Mouse (Mus musculus): ENCODE results near the gene Tnfrsf18. TPM values are rescaled to one million over a fixed set of nuclear protein-coding genes. Genes with fewer than 3 reads are reported as not detected.

Gene Tnfrsf18
- polyA plus RNA-seq, 1 experiment from 2014 or later: 2.4 TPM

- no peaks in the 10 kb centered on the region for H3K27me3 ChIP-seq
- H3K9ac ChIP-seq: no peak overlapping the region
- 96% methylated on average over 2 of the region's 2 CpGs for WGBS
- peaks cover 50% of the 10 kb centered on the region for H3K36me3 ChIP-seq
- H3K4me2 ChIP-seq: no peak overlapping the region
- ATAC-seq (replicated peaks; ENCODE audit: low FRiP score): no peak
- no peaks in the 10 kb centered on the region for H3K9me3 ChIP-seq (replicated peaks)
- H3K4me1 ChIP-seq: no peaks in the 10 kb centered on the region
- H3K27ac ChIP-seq: no peak overlapping the region
- H3K4me3 ChIP-seq (replicated peaks): no peak overlapping the region
Observed at GRCm38 (mm10) chr4:156014436-156014835, 11.5 kb upstream of the Tnfrsf18 start.

- Histone ChIP-seq H3K27me3 (no peaks in the 10 kb centered on the region), H3K36me3 (peaks cover 20% of the 10 kb centered on the region), H3K4me1 (no peaks in the 10 kb centered on the region), H3K9ac (no peak overlapping the region), H3K9me3 (replicated peaks) (no peaks in the 10 kb centered on the region), H3K4me3 (replicated peaks) (no peak overlapping the region), H3K27ac (no peak overlapping the region), H3K4me2 (no peak overlapping the region)
- no peak for ATAC-seq (replicated peaks; ENCODE audit: low FRiP score)
- WGBS: 86% methylated on average over 12 of the region's 12 CpGs
Observed at GRCm38 (mm10) chr4:156019771-156020170, 6.2 kb upstream of the Tnfrsf18 start.

- H3K27ac ChIP-seq: no peak overlapping the region
- ATAC-seq (replicated peaks; ENCODE audit: low FRiP score): no peak
- WGBS: 74% methylated on average over 3 of the region's 3 CpGs
- H3K36me3 ChIP-seq: peaks cover 11% of the 10 kb centered on the region
- H3K9ac ChIP-seq: no peak overlapping the region
- no peak overlapping the region for H3K4me3 ChIP-seq (replicated peaks)
- H3K9me3 ChIP-seq (replicated peaks): no peaks in the 10 kb centered on the region
- peaks cover 7% of the 10 kb centered on the region for H3K4me1 ChIP-seq
- H3K27me3 ChIP-seq: no peaks in the 10 kb centered on the region
- H3K4me2 ChIP-seq: no peak overlapping the region
Observed at GRCm38 (mm10) chr4:156021381-156021780, 4.6 kb upstream of the Tnfrsf18 start.

- Histone ChIP-seq H3K27ac (no peak overlapping the region), H3K4me1 (peaks cover 8% of the 10 kb centered on the region), H3K27me3 (no peaks in the 10 kb centered on the region), H3K4me3 (replicated peaks) (no peak overlapping the region), H3K9ac (no peak overlapping the region), H3K36me3 (peaks cover 12% of the 10 kb centered on the region), H3K4me2 (no peak overlapping the region), H3K9me3 (replicated peaks) (no peaks in the 10 kb centered on the region)
- no peak for ATAC-seq (replicated peaks; ENCODE audit: low FRiP score)
- WGBS: 75% methylated on average over 9 of the region's 9 CpGs
Observed at GRCm38 (mm10) chr4:156021942-156022419, 4.0 kb upstream of the Tnfrsf18 start.

GRCm38 (mm10) chr4:156023520-156023919 is 2.4 kb upstream of the Tnfrsf18 start:
- Histone ChIP-seq H3K9ac (no peak overlapping the region), H3K4me3 (replicated peaks) (no peak overlapping the region), H3K27ac (no peak overlapping the region), H3K27me3 (no peaks in the 10 kb centered on the region), H3K9me3 (replicated peaks) (no peaks in the 10 kb centered on the region), H3K36me3 (peaks cover 26% of the 10 kb centered on the region), H3K4me2 (no peak overlapping the region), H3K4me1 (peaks cover 8% of the 10 kb centered on the region)
- ATAC-seq (replicated peaks; ENCODE audit: low FRiP score): no peak
- 81% methylated on average over 9 of the region's 9 CpGs for WGBS

- no peaks in the 10 kb centered on the region for H3K27me3 ChIP-seq
- no peak overlapping the region for H3K27ac ChIP-seq
- no peak for ATAC-seq (replicated peaks; ENCODE audit: low FRiP score)
- no peak overlapping the region for H3K4me3 ChIP-seq (replicated peaks)
- H3K9ac ChIP-seq: no peak overlapping the region
- no peak overlapping the region for H3K4me2 ChIP-seq
- no peaks in the 10 kb centered on the region for H3K9me3 ChIP-seq (replicated peaks)
- H3K4me1 ChIP-seq: peaks cover 8% of the 10 kb centered on the region
- peaks cover 30% of the 10 kb centered on the region for H3K36me3 ChIP-seq
- 93% methylated on average over 7 of the region's 7 CpGs for WGBS
Observed at GRCm38 (mm10) chr4:156024184-156024583, 1.8 kb upstream of the Tnfrsf18 start.

GRCm38 (mm10) chr4:156028580-156028979 is 2.6 kb downstream of the Tnfrsf18 start:
- no peaks in the 10 kb centered on the region for H3K9me3 ChIP-seq (replicated peaks)
- H3K4me2 ChIP-seq: no peak overlapping the region
- H3K4me3 ChIP-seq (replicated peaks): no peak overlapping the region
- 89% methylated on average over 7 of the region's 7 CpGs for WGBS
- no peak overlapping the region for H3K27ac ChIP-seq
- peaks cover 26% of the 10 kb centered on the region for H3K36me3 ChIP-seq
- no peaks in the 10 kb centered on the region for H3K27me3 ChIP-seq
- H3K4me1 ChIP-seq: peaks cover 39% of the 10 kb centered on the region
- H3K9ac ChIP-seq: no peak overlapping the region
- no peak for ATAC-seq (replicated peaks; ENCODE audit: low FRiP score)

GRCm38 (mm10) chr4:156030651-156031118 is 4.7 kb downstream of the Tnfrsf18 start:
- 64% methylated on average over 9 of the region's 9 CpGs for WGBS
- peaks cover 17% of the 10 kb centered on the region for H3K27me3 ChIP-seq
- peak overlapping the region; percentile 48 for H3K9ac ChIP-seq
- peaks cover 52% of the 10 kb centered on the region for H3K4me1 ChIP-seq
- H3K9me3 ChIP-seq (replicated peaks): no peaks in the 10 kb centered on the region
- peak overlapping the region; percentile 80 for H3K4me2 ChIP-seq
- peak overlapping the region; percentile 95 for H3K27ac ChIP-seq
- peaks cover 32% of the 10 kb centered on the region for H3K36me3 ChIP-seq
- ATAC-seq (replicated peaks; ENCODE audit: low FRiP score): no peak; the same call in 1 of the 2 replicates
- H3K4me3 ChIP-seq (replicated peaks): peak overlapping the region; percentile 54

- Histone ChIP-seq H3K9ac (peak overlapping the region; percentile 48), H3K27ac (peak overlapping the region; percentile 95), H3K9me3 (replicated peaks) (no peaks in the 10 kb centered on the region), H3K4me2 (peak overlapping the region; percentile 80), H3K4me1 (peaks cover 52% of the 10 kb centered on the region), H3K27me3 (peaks cover 22% of the 10 kb centered on the region), H3K4me3 (replicated peaks) (peak overlapping the region; percentile 54), H3K36me3 (peaks cover 32% of the 10 kb centered on the region)
- 2% methylated on average over 7 of the region's 7 CpGs for WGBS
- no peak; the same call in 1 of the 2 replicates for ATAC-seq (replicated peaks; ENCODE audit: low FRiP score)
Observed at GRCm38 (mm10) chr4:156031255-156031592, 5.3 kb downstream of the Tnfrsf18 start.

GRCm38 (mm10) chr4:156031593-156032391 is 5.8 kb downstream of the Tnfrsf18 start:
- WGBS: under 1% methylated on average over 24 of the region's 24 CpGs

GRCm38 (mm10) chr4:156032856-156033255 is 6.9 kb downstream of the Tnfrsf18 start:
- Histone ChIP-seq H3K4me1 (peaks cover 49% of the 10 kb centered on the region), H3K27me3 (peaks cover 23% of the 10 kb centered on the region), H3K4me2 (peak overlapping the region; percentile 80; the same call in 1 of the 2 replicates), H3K4me3 (replicated peaks) (no peak overlapping the region), H3K9ac (no peak overlapping the region), H3K27ac (peak overlapping the region; percentile 95), H3K9me3 (replicated peaks) (no peaks in the 10 kb centered on the region), H3K36me3 (peaks cover 21% of the 10 kb centered on the region)
- 75% methylated on average over 4 of the region's 4 CpGs for WGBS
- ATAC-seq (replicated peaks; ENCODE audit: low FRiP score): no peak

More at GRCm38 (mm10) chr4:156031593-156032391, 5.8 kb downstream of the Tnfrsf18 start:
- Histone ChIP-seq H3K4me2 (peak overlapping the region; percentile 80), H3K9me3 (replicated peaks) (no peaks in the 10 kb centered on the region), H3K9ac (peak overlapping the region; percentile 48), H3K27me3 (peaks cover 23% of the 10 kb centered on the region), H3K4me3 (replicated peaks) (peak overlapping the region; percentile 54), H3K36me3 (peaks cover 31% of the 10 kb centered on the region), H3K27ac (peak overlapping the region; percentile 95), H3K4me1 (peaks cover 49% of the 10 kb centered on the region)
- peak; percentile 90 for ATAC-seq (replicated peaks; ENCODE audit: low FRiP score)

- Histone ChIP-seq H3K27me3 (peaks cover 23% of the 10 kb centered on the region), H3K4me2 (no peak overlapping the region), H3K4me3 (replicated peaks) (no peak overlapping the region), H3K4me1 (peaks cover 49% of the 10 kb centered on the region), H3K36me3 (peaks cover 14% of the 10 kb centered on the region), H3K27ac (peak overlapping the region; percentile 95; the same call in 1 of the 2 replicates), H3K9me3 (replicated peaks) (no peaks in the 10 kb centered on the region), H3K9ac (no peak overlapping the region)
- WGBS: 40% methylated on average over 6 of the region's 6 CpGs
- no peak for ATAC-seq (replicated peaks; ENCODE audit: low FRiP score)
Observed at GRCm38 (mm10) chr4:156033476-156034119, 7.6 kb downstream of the Tnfrsf18 start.

Measured in kidney, embryonic 15.5 days (tissue).